Mouse (Mus musculus) CD4-positive, CD25-positive, alpha-beta regulatory T cell, adult 9 weeks (primary cell): Measurements from ENCODE around the gene H60c. TPM values are rescaled to one million over a fixed set of nuclear protein-coding genes. Genes with fewer than 3 reads are reported as not detected.

Experiments
- polyA plus RNA-seq: library from polyadenylated mRNA; unstranded; fragments of 100-300 nt; shearing (Covaris generic); gene quantifications from one replicate; pipeline ENCODE4 v1.2.1, GENCODE M21; 2017

The H60c gene
- polyA plus RNA-seq = not detected

GRCm38 (mm10) chr10:3267671-3268070 lies at the start of gene H60c:
Gene H60c, minus strand, starts transcription at chr10:3267771.

Other genes with a start within 250 kb of the H60c start
- gene Ppp1r14c, start 98.3 kb upstream of the H60c start, polyA plus RNA-seq = not detected